Mouse (Mus musculus) stomach, embryonic 14.5 days (tissue): ENCODE data around the gene Shmt2. TPM values are rescaled to one million over a fixed set of nuclear protein-coding genes. Genes with fewer than 3 reads are reported as not detected.

Experiments used
- ATAC-seq: fragments of 200-750 bp; cut with Nextera tagmentation; 2 replicates; pipeline ENCODE4 v1.8.0; 2017; ENCODE audit warnings: low read depth, moderate TSS enrichment; ENCODE audit not compliant: insufficient number of reproducible peaks, insufficient read depth, low FRiP score
- H3K27ac ChIP-seq: fragments of 300-500 bp; sonication (generic); 2 replicates; pipeline ENCODE4 v1.5.1; 2014; ENCODE audit warnings: mild to moderate bottlenecking, low read length, moderate library complexity, mixed read lengths
- H3K27me3 ChIP-seq: fragments of 300-500 bp; sonication (generic); 2 replicates; pipeline ENCODE4 v1.6.1; 2014; ENCODE audit warnings: low read length, control low read depth, mixed read lengths; ENCODE audit not compliant: control insufficient read depth, insufficient read depth
- H3K36me3 ChIP-seq: fragments of 300-500 bp; sonication (generic); 2 replicates; pipeline ENCODE4 v1.6.1; 2014; ENCODE audit warnings: mild to moderate bottlenecking, control low read depth, low read length, moderate library complexity, mixed read lengths; ENCODE audit not compliant: control insufficient read depth, insufficient read depth
- H3K4me1 ChIP-seq: fragments of 300-500 bp; sonication (generic); 2 replicates; pipeline ENCODE4 v1.6.1; 2014; ENCODE audit warnings: low read length, control low read depth, mixed read lengths; ENCODE audit not compliant: control insufficient read depth, insufficient read depth
- H3K4me2 ChIP-seq: fragments of 300-500 bp; sonication (generic); replicated peaks from 2 replicates; pipeline ENCODE4 v1.6.1; 2014; ENCODE audit warnings: low read depth, low read length, control low read depth
- H3K4me3 ChIP-seq: fragments of 300-500 bp; sonication (generic); 2 replicates; pipeline ENCODE4 v1.5.1; 2014; ENCODE audit warnings: low read depth, low read length, control low read depth
- H3K9ac ChIP-seq: fragments of 300-500 bp; sonication (generic); replicated peaks from 2 replicates; pipeline ENCODE4 v1.6.1; 2014; ENCODE audit warnings: low read depth, mild to moderate bottlenecking, control low read depth, low read length, moderate library complexity, mixed read lengths
- H3K9me3 ChIP-seq: fragments of 300-500 bp; sonication (generic); 2 replicates; pipeline ENCODE4 v1.6.1; 2016; ENCODE audit warnings: low read depth, low read length, control low read depth; ENCODE audit not compliant: control insufficient read depth
- WGBS: fragments of 180-500 bp; shearing (Covaris S2); extraction: QIAGEN DNeasy Blood & Tissue Kit; methylation state at CpG from one replicate; pipeline ENCODE4 v1.1.7; 2014; 5-methylcytosine and 5-hydroxymethylcytosine counted together
- polyA plus RNA-seq: library from polyadenylated mRNA; unstranded; fragments of >200 nt; fragmentation: Nextera tagmentation; extraction: Ambion mirVana; gene quantifications from 2 replicates; pipeline ENCODE4 v1.2.1, GENCODE M21; 2014

The Shmt2 gene
- polyA plus RNA-seq, 1 experiment from 2014 or later = 107 TPM

DNA sequence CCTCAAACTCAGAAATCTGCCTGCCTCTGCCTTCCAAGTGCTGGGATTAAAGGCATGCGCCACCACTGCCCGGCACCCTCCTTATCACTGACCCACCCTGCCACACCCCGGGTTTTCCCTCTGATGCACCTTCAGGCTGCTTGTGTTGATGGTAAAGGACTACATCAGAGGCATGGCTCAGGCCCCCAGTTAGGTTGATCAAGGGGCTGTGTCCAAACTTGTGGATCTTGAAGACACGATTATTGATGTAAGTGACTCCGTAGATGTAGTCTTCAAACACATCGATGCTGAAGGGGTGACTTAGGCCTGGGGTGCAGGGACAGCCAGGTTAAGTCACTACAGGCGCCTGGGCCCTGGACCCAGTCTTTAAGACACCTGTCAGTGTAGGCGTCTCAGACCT, 19.3 kb upstream of the Shmt2 start:
- Histone ChIP-seq H3K36me3 (peaks cover 75% of the 10 kb centered on the region), H3K4me3 (no peak overlapping the region), H3K4me1 (no peaks in the 10 kb centered on the region), H3K27ac (no peak overlapping the region), H3K9me3 (no peaks in the 10 kb centered on the region), H3K27me3 (no peaks in the 10 kb centered on the region), H3K9ac (no peak overlapping the region), H3K4me2 (no peak overlapping the region)
- no peak for ATAC-seq
- 95% methylated on average over 8 of the region's 8 CpGs for WGBS

DNA sequence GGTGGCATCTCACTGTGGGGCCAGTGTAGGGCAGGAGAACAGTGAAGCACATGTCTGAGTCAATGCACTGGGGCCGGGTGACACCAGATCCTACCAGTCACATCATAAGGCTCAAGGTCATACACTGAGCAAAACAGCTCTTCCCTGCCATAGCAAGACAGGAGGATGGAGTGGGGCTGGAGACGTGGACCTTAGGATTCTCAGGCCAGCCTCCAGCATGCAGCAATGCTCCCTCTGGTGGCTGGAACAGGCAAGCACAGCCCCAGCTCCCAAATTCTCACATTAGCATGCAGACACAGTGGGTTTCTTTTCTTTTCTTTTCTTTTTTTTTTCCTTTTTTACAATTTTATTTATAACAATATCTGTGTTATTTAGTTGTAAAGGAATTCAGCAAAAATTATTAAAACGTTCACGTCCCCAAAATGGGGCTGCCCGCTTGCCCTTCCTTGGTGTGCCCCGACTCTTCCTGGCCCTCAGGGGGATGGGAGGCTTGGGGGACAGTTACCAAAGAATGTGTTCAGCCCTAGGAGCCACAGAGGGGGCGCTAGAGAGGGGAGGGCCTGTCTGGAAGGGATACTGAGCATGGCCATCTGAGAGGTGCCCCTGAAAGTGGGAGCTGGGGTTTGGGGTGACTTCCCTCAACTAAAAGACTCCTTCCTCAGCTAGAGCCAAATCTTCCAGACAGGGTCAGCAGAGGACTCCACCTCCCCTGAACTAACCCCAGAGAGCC, 15.8 kb upstream of the Shmt2 start:
- Histone ChIP-seq H3K4me2 (no peak overlapping the region), H3K9ac (no peak overlapping the region), H3K27me3 (peaks cover 31% of the 10 kb centered on the region), H3K9me3 (no peaks in the 10 kb centered on the region), H3K4me1 (peaks cover 11% of the 10 kb centered on the region; the same call in 1 of the 2 replicates), H3K36me3 (peaks cover 45% of the 10 kb centered on the region), H3K27ac (no peak overlapping the region), H3K4me3 (no peak overlapping the region)
- ATAC-seq = 0 out of 2 replicates have a peak, but pooled peaks have one; percentile 21
- WGBS = 30% methylated on average over 7 of the region's 7 CpGs

DNA sequence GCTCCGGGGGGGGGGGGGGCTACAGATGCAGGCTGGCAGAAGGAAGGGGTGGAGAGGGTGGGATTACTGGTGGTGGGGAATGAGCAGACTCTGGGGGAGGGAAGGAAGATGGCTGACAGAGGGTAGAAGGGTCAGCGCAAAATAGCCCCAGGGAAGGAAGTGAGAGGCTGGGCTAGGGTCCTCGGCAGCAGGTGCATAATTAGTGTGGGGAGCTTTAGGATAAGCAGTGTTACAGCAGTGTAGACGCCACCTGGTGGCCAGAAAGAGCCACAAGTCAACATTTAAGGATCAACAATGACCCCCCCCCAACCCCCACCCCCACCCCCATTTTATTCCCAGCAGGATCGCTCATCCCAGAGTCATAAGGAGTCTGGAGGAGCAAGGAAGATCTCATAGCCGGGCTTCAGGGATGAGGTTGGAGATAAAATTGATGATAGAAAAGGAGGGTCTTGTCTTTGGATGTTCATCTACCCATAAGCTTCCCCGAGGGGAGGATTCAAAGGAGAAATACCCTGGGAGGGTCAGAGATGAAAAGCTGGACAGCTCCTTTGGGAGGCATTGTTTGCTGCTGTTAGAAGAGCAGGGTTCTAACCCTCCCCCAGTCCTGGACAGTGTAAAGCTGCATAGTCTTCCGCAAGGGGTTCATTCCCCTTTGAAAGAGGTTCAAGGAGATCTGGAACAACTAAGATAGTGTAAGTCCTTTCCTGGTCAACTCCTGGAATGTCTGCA, 14.5 kb upstream of the Shmt2 start:
- no peaks in the 10 kb centered on the region for H3K9me3 ChIP-seq
- no peak overlapping the region for H3K27ac ChIP-seq
- no peak overlapping the region for H3K4me3 ChIP-seq
- H3K36me3 ChIP-seq = peaks cover 32% of the 10 kb centered on the region
- WGBS = 16% methylated on average over 8 of the region's 8 CpGs
- no peak for ATAC-seq
- H3K4me2 ChIP-seq = no peak overlapping the region
- H3K9ac ChIP-seq = no peak overlapping the region
- H3K27me3 ChIP-seq = peaks cover 42% of the 10 kb centered on the region
- H3K4me1 ChIP-seq = peaks cover 11% of the 10 kb centered on the region; the same call in 1 of the 2 replicates

DNA sequence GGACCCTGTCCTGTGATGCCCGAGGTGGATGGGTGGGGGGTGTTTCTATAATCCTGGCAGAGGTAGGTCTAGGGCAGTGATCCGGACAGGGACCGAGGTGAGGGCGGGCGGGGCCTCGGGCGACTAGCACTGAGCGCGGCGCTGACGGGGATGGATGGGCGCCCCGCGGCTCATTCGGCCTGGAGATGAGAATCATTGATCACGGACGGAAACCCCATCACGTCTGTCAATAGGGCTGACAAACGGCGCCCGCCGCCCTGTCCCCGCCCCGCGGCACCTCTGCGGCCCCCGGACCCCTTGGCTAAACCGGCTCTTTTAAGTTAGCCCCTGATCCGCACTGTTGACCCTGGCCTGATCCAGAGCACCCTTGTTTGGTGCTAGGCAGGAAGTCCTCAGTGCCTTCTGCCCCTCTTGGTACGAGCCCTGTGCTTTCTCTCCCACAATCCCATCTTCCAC, 12.7 kb upstream of the Shmt2 start:
- Histone ChIP-seq H3K9me3 (no peaks in the 10 kb centered on the region), H3K36me3 (peaks cover 15% of the 10 kb centered on the region; the same call in 1 of the 2 replicates), H3K4me3 (peak overlapping the region; percentile 45), H3K4me2 (peak overlapping the region; percentile 68), H3K9ac (no peak overlapping the region), H3K27me3 (peaks cover 59% of the 10 kb centered on the region), H3K27ac (no peak overlapping the region), H3K4me1 (peaks cover 11% of the 10 kb centered on the region; the same call in 1 of the 2 replicates)
- no peak for ATAC-seq
- WGBS = under 1% methylated on average over 29 of the region's 30 CpGs

DNA sequence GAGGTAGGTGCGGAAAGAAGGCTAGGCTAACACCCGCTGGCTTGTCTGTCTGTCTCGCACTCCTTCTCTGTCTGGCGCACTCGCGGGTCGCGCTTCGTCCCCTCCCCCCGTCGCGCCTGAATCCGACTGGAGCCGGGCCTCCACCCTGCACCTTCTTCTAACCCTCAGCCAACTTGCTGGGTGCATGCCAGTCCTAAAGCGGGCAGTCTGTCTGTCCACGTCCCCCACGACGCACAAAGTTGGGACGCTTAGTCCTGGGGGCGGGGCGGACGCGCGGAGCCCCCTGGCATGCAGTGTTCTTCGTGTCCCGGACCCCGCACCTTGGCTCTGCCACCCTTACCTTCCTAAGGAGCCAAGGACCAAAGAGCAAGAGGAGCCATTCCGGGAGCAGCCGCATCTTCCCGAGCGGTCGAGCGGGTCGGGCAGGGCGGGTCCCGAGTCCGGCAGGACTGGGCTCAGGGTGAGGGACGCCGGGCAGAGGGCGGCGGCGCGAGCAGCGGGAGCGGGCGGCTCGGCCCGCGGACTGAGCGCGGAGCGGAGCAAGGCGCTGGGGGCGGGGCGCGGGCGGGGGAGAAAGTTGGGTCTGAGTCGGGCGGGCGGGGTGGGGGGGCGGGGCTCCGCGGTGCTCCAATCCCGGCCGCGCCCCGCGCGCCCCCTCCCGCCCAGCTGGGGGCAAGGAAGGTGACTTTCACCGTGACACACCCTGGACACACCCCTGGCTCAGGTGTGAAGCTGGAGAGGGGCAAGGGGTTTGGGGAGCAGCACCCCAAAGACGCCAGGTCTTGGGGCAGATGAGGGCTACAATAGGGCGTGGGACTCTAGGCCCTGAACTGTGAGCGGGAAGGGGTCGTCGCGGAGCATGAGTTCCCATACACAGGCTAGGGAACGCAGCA, 12.0 kb upstream of the Shmt2 start, which contains the start of gene Nxph4:
Gene Nxph4, minus strand, starts transcription at position 524 of the 893 bp plus-strand sequence.
- H3K36me3 ChIP-seq = peaks cover 12% of the 10 kb centered on the region; the same call in 1 of the 2 replicates
- no peaks in the 10 kb centered on the region for H3K9me3 ChIP-seq
- peaks cover 11% of the 10 kb centered on the region; the same call in 1 of the 2 replicates for H3K4me1 ChIP-seq
- ATAC-seq = 0 out of 2 replicates have a peak, but pooled peaks have one; percentile 35
- WGBS = under 1% methylated on average over 70 of the region's 78 CpGs
- no peak within 1 kb of the TSS for H3K27ac ChIP-seq
- peak within 1 kb of the TSS; percentile 45 for H3K4me3 ChIP-seq
- peak within 1 kb of the TSS; percentile 68 for H3K4me2 ChIP-seq
- H3K9ac ChIP-seq = no peak within 1 kb of the TSS; the same call in 1 of the 2 replicates
- peaks cover 66% of the 10 kb centered on the region for H3K27me3 ChIP-seq

DNA sequence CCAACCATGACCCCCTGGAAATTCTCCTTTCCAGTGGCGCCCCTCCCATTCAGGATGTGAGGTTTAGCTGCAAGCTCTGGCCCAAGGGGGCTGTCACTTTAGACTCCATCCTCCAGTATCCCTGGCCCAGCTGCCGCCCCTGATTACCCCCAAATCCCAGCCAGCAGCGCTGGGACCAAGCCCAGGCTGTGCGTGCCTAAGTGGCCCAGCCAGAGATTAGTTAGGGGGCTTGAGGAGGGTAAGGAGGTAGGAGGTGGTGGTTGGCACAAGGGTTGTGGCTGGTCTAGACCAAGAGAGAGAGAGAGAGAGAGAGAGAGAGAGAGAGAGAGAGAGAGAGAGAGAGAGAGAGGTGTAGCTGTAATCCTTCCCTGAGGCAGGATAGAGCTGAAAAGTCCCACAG, 9.3 kb upstream of the Shmt2 start:
- no peak overlapping the region for H3K9ac ChIP-seq
- H3K36me3 ChIP-seq = no peaks in the 10 kb centered on the region
- no peaks in the 10 kb centered on the region for H3K9me3 ChIP-seq
- WGBS = 1% methylated on average over 4 of the region's 4 CpGs
- peaks cover 12% of the 10 kb centered on the region; the same call in 1 of the 2 replicates for H3K4me1 ChIP-seq
- no peak overlapping the region for H3K27ac ChIP-seq
- H3K4me3 ChIP-seq = no peak overlapping the region
- H3K4me2 ChIP-seq = no peak overlapping the region
- H3K27me3 ChIP-seq = peaks cover 92% of the 10 kb centered on the region
- no peak for ATAC-seq

DNA sequence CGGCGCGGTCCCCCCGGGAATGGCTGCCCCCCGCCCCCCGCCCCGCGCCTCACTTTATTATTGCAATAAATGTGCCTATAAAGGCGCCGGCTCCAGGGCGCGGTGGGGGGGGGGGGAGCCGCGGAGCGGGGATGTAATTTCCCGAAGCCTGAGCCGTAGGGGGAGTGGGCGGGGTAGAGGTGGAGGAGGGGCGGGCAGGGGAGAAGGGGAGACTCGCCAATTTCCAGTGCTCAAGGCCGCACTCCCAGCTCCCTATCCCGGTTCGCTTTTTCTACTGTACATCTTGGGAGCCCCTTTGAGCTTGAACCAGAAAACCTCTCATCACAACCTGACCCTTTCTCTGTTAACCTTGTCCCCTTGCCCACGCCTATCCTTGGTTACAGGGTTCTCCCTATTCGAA, 8.7 kb upstream of the Shmt2 start:
- Histone ChIP-seq H3K4me3 (0 out of 2 replicates have a peak overlapping the region, but pooled peaks have one; percentile 10), H3K9me3 (no peaks in the 10 kb centered on the region), H3K4me1 (peaks cover 18% of the 10 kb centered on the region), H3K27me3 (peaks cover 93% of the 10 kb centered on the region), H3K9ac (no peak overlapping the region), H3K27ac (no peak overlapping the region), H3K4me2 (no peak overlapping the region; the same call in 1 of the 2 replicates), H3K36me3 (no peaks in the 10 kb centered on the region)
- WGBS = 2% methylated on average over 20 of the region's 25 CpGs
- ATAC-seq = no peak

DNA sequence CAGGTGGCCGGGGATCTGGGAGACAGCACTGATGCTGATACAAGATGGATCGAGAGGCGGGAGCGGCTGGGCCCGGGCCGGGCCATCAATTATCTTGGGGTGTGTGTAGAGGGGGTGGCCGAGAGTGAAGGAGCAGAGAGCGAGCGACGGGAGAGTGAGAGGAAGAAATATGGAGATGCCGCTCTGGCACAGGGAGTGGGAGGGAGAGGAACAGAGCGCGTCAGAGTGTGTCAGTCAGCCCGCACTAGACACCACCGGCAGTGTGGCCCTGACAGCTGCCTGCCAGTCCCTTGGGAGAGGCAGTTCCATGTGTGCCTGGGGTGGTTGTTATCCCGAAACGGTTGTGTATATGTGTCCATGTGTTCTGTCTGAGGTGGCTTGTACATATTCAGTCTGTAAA, 5.2 kb upstream of the Shmt2 start:
- no peak overlapping the region for H3K9ac ChIP-seq
- WGBS = 4% methylated on average over 17 of the region's 17 CpGs
- H3K4me2 ChIP-seq = no peak overlapping the region
- H3K4me1 ChIP-seq = peaks cover 7% of the 10 kb centered on the region
- peaks cover 80% of the 10 kb centered on the region for H3K27me3 ChIP-seq
- no peak overlapping the region for H3K4me3 ChIP-seq
- no peak overlapping the region for H3K27ac ChIP-seq
- ATAC-seq = no peak
- H3K9me3 ChIP-seq = no peaks in the 10 kb centered on the region
- H3K36me3 ChIP-seq = no peaks in the 10 kb centered on the region
